Mouse (Mus musculus) thymus, postnatal 36 days (tissue): ENCODE results near the gene Armc2.

Source experiments
- DNase-seq, 2 experiments: peaks; one replicate each; pipeline ENCODE4 v3.0.0; 2022; ENCODE audit warnings: mixed read lengths in 2 of 2

Armc2 gene

GRCm38 (mm10) chr10:41901456-41901855 is 116.8 kb downstream of the Armc2 start:
- no peak for DNase-seq

GRCm38 (mm10) chr10:41896865-41897264 is 121.4 kb downstream of the Armc2 start:
- DNase-seq, result no peak

GRCm38 (mm10) chr10:41896425-41896824 is 121.8 kb downstream of the Armc2 start:
- DNase-seq, result no peak

GRCm38 (mm10) chr10:41893433-41894411 is 124.5 kb downstream of the Armc2 start:
- DNase-seq, result no peak

GRCm38 (mm10) chr10:41891312-41891711 is 126.9 kb downstream of the Armc2 start:
- no peak for DNase-seq

- no peak for DNase-seq
These were observed 127.7 kb downstream of the Armc2 start for GRCm38 (mm10) chr10:41890537-41890936.

GRCm38 (mm10) chr10:41889566-41889965 is 128.7 kb downstream of the Armc2 start:
- DNase-seq, result no peak

- no peak for DNase-seq
These were observed 129.8 kb downstream of the Armc2 start for GRCm38 (mm10) chr10:41888365-41888941.

GRCm38 (mm10) chr10:41887080-41887821 is 131.0 kb downstream of the Armc2 start:
- peak; percentile 94 for DNase-seq

GRCm38 (mm10) chr10:41883741-41884575 is 134.3 kb downstream of the Armc2 start:
- no peak for DNase-seq

- DNase-seq, result no peak
These were observed 136.8 kb downstream of the Armc2 start for GRCm38 (mm10) chr10:41881438-41881837.

- peak in 1 of 2 experiments; percentile 52 for DNase-seq
These were observed 137.5 kb downstream of the Armc2 start for GRCm38 (mm10) chr10:41880777-41881176.

GRCm38 (mm10) chr10:41880206-41880605 is 138.0 kb downstream of the Armc2 start:
- no peak for DNase-seq

- no peak for DNase-seq
These were observed 138.6 kb downstream of the Armc2 start for GRCm38 (mm10) chr10:41879675-41880074.

- no peak for DNase-seq
These were observed 139.9 kb downstream of the Armc2 start for GRCm38 (mm10) chr10:41878344-41878743.

- DNase-seq, result no peak
These were observed 142.6 kb downstream of the Armc2 start for GRCm38 (mm10) chr10:41875624-41876023.

- DNase-seq, result no peak
These were observed 146.7 kb downstream of the Armc2 start for GRCm38 (mm10) chr10:41871564-41871963.

GRCm38 (mm10) chr10:41870101-41870500 is 148.1 kb downstream of the Armc2 start:
- DNase-seq, result no peak

GRCm38 (mm10) chr10:41867956-41868355 is 150.3 kb downstream of the Armc2 start:
- no peak for DNase-seq

- no peak for DNase-seq
These were observed 151.4 kb downstream of the Armc2 start for GRCm38 (mm10) chr10:41866838-41867154.

- DNase-seq, result no peak
These were observed 152.0 kb downstream of the Armc2 start for GRCm38 (mm10) chr10:41866069-41866837.
